Mouse (Mus musculus): Measurements from ENCODE around the gene 1700102P08Rik. TPM values are rescaled to one million over a fixed set of nuclear protein-coding genes. Genes with fewer than 3 reads are reported as not detected.

Gene 1700102P08Rik
- polyA plus RNA-seq, 3 experiments from 2014 or later = 0.78 to 2.2 (median 1.0) TPM

DNA sequence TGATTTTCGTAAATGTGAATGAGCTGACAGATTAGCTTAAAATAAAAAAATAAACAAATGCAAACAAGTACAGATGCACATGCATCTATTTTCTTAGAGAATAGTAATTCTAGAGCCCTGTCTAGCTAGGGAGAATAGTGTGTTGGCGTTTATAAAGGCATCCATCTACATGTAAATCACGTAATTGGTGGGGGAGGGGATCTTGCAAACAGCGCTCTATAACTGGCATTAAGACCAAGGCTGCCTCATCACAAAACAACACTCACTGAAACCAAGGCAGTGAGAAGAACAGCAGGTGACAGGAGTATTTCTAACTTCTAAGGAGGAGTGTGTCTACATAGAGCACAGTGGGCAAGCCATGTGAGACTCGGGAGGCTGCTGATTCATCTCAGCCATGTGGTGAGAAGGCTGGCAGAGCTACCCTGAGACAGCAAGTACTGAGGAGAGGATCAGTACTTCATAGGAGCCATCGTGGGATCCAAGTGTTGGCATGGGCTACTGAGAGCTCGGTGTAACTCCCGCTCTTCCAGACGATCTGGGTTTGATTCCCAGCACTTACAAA, 18.9 kb downstream of the 1700102P08Rik start:
- ATAC-seq = no peak

DNA sequence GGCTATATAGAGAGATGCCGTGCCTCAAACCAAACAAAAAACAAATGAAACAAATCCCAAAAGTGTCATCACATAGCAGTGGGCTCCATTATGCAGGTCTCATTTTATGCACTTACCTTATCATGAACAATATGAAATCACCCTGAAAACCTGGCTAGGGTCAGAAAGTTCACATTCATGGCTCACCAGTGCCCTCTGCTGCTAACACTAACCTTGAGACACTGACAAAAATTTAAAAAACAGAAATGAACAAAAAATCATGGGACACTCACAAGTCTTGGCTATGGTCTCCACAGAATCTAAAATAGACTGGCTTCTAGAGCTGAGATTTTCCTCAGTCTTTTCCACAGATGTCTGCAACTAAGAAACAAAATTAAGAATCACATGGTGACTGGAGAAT, 19.6 kb downstream of the 1700102P08Rik start:
- ATAC-seq = no peak

DNA sequence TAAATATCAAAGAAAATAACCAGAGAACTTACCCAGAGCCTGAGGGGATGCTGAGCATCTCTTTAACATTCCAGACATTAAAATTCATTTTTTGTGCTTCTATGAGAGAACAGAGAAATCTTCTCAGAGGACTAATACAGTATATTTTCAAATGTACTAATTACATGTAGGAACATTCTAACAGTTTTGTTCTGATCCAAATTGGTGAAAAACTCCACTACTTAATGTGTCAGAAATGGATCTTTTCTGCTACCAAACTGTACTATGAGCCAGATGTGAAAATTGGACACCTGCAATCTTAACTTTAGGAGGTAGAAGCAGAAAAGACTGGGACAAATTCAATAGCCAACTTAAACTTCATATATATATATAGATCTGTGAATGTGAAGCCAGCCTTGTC, 35.8 kb downstream of the 1700102P08Rik start, which contains the start of gene Ccdc36:
Ccdc36 (minus strand) TSS at position 101 of the 400 bp plus-strand sequence.
- no peak for ATAC-seq

DNA sequence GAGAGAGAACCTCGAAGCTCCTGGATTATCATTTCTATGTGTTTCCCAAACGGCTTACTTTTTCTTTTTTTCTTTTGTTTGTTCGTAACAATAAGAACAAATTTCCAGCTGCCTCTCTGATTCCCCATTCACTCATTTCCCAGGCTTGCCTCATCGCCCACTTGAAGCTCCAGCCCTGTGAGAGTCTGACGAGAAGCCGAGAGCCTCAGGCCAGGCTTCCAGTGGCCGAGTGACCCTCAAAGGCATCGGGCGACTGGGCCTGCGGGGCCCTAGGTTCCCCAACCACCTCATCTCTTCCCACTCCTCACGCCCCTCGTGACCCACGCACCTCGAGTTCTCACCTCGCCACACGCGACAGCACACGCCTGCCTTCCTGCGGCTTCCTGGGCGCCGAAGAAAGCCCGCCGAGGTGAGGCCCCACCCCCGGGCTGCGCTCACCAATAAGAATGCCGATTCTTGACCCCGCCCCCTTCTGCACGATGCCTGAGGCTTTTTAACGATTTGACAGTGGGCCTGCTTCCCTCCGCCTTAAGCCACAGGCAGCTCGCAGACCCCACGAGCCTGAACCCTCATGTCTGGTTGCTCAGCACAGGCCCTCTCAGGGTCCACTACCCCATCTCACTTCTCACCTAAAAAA, 38.9 kb downstream of the 1700102P08Rik start:
- no peak for ATAC-seq

DNA sequence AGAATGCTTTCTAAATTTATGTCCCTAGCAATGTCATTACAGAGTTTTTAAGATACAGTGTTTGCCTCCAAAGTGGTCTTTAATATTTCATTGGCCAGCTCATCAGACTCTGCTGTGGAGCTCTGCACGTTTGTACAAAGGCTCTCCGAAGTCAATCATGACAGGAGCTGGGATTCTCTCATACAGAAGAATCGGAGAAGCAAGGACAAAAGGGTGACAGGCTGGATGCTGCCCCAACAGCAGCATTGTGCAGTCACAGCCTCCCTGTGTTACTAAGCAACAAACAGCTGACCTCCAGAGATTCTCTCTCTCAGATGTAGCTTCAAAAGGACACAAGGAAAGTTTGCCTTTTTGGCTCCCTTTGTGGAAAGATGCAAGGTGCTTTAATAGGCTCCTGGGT, 43.6 kb downstream of the 1700102P08Rik start, which contains the start of gene BC048562:
BC048562 (plus strand) TSS at position 301 of the 400 bp plus-strand sequence.
- no peak for ATAC-seq

DNA sequence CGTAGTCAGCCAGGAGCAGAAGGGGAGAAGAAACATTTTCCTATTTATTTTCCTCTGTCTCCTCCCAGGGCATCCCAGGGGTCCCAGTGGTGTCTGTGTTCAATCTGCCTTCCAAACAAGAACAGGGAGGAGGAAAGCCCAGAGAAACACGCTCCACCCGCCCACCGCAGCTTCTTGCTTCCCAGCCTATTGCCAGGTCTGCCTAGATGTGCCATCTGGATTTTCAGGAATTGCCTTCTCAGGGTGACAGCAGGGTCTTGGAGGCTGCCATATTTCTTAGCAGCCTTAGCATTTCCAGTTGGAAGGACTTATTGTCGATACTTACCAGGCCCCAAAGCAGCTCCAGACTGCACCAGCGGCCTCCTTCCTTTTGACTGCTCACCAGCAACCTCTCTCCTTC, 46.6 kb downstream of the 1700102P08Rik start:
- ATAC-seq = no peak

DNA sequence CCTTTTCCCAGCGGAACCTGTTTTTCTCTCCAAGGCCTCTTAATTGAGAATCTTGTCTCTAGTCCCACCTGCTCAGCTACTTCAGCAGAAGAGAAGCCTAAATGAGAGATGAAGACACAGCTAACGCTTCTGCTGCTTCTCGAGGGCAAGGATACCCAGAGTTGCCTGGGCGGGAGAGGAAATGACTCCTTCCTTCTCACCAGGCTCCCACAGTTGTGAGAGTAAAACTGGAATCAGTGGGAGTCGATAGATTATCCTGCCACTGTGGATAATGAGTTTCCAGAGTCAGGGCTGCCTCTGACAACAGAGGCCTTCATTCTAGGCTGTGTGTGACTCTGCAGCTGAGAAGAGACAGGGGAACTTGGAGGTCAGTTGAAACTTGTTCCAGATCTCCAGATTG, 47.9 kb downstream of the 1700102P08Rik start:
- no peak for ATAC-seq

DNA sequence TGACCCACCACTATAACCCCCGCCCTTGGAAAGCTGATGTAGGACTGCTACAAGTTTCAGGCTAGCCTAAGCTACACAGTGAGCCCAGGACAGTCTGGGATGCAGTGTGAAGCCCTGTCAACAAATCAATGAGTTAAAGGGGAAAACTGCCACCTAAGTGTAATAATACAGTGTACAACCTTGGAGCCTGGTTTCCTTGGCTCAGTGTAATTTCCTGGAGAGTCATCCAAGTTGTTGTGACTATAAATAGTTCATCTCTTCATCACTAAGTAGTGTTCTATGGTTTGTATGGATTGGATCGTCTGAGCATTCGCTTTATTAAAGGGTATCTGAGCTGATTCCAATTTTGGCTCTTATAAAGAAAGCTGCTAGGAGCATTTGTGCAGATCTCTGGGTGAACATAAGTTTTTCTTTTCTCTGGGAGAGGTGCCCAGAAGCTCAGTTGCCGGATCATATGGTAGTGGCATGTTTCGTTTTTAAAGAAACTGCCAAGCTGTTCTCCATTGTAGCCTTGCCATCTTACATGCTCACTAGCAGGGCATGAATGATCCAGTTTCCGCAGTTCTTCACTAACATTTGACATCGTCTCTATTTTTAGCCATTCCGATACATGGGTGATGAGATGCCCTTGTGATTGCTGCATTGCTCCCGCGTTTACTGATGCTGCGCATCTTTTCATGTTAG, 48.8 kb downstream of the 1700102P08Rik start:
- ATAC-seq = no peak

DNA sequence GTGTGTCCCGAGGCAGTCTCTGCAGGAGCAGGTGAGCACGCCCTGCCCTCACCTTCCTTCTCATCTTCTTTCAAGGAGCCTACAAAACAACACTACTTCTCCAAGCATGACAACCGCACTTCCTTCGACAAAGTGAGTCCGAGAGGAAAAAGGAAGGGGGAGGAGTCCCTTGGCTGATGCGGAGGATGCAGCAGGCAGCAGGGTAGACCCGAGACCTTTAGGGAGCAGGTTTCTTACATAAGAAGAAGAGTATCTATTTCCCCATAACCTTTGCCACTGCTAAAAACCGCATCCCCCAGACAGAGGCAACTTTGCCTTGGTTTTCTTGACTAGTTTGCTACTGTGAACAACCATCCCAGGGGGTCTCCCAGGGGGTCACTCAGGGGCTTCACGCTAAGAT, 52.5 kb downstream of the 1700102P08Rik start:
- ATAC-seq = no peak

DNA sequence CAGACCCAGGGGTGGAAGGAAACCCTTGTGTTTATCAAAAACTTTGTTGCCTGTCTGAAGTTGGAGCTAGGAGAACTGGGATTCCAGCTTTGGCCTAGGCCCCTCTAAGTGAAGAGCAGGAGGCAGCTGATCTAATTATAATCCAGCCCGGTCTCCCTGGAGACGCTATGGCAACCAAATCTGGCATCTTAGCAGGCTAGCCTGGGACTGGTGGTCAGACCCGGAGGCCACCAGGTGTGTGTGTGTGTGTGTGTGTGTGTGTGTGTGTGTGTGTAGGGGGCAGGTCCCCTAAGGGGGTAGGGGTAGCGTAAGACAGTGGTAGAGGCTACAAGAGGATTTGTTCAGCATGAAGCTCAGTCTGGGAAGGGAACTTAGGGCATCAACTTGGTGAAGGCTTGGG, 57.3 kb downstream of the 1700102P08Rik start:
- ATAC-seq = no peak

DNA sequence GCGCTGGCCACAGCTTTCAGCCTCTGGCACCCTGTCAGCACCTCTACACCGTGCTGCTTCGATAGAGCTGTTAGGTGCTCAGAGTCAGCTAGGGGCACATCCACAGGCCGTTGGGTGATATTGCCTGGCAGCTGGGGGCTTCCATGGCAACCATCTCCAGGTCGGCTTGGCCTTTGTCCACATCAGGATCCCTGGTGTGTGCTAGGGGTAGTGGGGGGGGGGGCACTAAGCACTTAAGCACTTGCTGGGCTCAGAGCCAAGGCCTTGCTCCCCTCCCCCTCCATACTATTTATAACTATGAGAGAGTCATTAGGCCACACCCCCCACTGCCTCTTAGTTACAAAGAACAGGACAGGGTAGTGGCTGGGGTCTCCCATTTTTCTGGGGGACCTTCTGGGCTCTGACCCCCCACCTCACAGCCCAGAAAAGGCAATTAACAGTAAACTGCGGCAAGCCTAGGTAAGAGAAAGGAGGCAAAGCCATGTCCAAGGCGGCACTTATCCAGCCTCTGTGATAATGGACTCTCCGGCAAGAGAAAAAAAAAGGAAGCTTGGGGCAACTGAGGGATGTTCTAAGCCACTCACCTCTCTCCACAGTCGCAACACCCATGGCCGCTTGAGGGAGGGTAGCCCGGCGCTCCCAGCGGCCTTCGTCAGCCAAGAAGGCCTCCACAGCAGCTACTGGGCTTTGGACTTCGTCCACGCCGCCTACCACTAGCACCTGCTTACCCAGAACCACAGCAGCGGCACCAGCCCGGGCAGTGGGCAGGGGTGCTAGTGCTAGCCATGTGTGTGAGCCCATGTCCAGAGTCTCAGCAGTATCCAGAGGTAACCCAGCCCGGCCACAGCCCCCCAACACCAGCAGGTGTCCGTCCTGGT, 57.9 kb downstream of the 1700102P08Rik start:
- no peak for ATAC-seq

DNA sequence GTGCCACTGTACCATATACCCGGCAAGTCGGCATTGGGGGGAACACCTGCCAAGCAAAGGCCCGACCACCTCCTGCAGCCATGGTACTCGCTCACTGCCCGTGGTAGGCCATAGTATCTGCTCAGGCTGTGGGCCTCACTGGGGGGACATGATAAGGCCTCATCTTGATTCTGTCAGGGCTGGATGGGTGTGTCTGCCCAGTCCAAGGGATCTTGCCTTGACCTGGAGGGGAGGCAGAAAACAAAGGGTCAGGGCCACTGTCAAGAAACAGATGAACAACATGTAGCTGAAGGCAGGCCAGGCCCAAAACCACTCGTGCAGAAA, 58.5 kb downstream of the 1700102P08Rik start:
- no peak for ATAC-seq

DNA sequence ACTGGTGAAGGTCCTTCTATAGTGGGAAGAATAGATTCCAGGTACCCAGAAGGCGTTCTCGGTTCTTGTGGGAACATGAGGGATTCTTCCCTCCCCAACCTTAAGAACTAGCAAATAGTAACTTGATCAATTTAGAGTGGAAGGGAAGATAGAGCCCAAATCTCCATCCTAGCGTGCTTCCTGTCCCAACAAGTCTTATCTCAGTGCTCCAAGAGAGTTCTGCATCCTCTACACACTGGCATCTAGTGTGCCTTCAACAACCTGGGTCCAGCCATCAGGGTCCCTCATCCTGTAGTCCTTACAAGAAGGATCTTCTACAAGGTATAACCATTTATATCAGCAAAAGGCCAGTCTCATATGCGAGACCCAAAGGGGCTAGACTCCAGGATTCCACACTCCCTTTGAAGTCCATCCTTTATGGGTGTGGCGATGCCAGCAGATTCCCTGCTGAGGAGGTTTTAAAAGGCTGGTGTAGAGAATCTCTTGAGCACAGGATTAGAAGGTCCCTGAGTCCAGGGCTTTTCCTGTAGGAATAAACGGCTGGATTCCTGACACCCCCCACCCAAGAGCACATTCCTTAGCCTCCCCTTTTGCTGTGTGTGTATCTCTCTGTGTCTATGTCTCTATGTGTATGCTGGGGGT, 59.0 kb downstream of the 1700102P08Rik start:
- ATAC-seq = no peak

DNA sequence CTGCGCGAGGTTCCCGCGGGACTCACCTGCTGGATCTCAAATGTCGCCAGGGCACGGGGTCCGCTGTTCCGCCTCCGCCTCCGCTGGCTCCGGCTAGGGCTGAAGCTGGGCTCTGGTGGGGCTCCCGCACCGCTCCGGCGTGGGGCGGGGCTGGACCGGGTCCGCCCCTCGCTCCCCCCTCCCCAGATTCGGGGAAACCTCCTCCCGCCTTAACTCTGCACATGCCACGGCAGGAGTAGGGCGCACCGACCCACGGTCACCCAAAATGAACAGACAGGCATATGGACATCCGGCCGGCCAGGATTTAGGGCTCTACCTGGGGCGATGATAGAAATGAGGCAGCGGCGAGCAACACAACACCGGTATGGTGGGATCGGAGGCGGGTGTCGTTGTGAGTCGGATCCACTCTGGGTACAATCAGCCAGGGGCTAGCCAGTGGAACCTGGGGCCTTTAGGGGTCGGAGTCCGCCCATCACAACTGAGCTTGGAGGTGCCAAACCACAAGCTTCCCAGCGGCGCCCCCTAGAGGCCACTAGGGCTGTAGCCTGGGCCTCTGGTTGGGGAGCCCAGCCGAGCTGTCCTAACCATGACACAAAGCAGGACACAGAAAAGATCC, 59.8 kb downstream of the 1700102P08Rik start:
- peak; percentile 69 for ATAC-seq

DNA sequence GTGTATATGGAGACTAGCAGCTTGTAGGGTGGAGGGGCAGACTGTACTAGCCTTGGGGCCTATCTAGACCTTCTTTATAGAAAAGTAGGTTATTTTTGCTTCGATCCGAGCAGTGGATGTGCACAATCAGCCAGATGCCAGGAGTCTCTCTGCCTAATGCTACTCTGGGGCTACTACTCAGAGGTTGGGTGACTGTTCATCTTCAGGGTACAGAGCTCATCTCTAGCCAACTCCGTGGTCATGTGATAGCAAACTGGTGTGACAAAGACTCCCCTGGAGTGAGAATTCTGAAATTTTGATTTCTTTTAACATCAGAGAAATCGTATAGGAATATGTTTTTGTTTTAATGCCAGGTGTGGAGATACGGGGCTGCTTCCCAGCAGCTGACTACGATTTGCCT, 60.3 kb downstream of the 1700102P08Rik start:
- no peak for ATAC-seq

DNA sequence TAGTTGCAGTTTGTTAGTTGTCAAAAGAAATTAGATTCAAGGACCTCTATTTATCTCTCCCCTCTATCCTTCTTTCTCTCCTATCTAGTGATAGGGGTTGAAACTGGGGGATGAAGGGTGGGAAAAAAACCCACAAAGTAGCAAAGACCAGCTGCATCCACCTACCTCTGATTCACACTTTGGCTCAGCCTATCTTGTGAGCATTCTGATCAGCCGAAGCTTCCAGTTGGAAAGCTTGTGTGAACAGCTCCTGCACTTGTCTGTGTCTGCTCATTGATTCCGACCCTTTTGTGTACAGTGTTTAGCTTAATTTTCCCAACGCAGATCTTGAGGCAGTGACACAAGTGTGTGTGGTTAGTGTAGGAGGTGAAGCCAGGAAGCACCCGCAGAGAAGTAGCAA, 60.9 kb downstream of the 1700102P08Rik start:
- no peak for ATAC-seq

DNA sequence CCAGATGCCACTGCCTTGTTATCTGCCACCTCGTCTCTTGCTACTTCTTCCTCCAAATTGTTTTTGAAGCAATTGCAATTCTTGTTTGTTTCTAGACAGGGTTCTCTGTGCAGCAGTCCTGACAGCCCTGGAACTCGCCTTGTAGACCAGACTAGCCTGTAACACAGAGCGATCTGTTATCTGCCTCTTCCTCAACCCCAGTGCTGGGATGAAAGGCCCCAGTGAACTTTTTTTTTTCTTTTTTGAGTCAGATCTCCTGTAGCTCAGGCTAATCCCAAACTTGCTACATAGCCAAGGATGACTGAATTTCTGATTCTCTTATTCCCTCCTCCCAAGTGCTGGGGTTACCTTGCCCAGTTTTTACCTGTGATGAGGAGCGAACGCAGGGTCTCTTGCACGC, 61.8 kb downstream of the 1700102P08Rik start:
- ATAC-seq = no peak

DNA sequence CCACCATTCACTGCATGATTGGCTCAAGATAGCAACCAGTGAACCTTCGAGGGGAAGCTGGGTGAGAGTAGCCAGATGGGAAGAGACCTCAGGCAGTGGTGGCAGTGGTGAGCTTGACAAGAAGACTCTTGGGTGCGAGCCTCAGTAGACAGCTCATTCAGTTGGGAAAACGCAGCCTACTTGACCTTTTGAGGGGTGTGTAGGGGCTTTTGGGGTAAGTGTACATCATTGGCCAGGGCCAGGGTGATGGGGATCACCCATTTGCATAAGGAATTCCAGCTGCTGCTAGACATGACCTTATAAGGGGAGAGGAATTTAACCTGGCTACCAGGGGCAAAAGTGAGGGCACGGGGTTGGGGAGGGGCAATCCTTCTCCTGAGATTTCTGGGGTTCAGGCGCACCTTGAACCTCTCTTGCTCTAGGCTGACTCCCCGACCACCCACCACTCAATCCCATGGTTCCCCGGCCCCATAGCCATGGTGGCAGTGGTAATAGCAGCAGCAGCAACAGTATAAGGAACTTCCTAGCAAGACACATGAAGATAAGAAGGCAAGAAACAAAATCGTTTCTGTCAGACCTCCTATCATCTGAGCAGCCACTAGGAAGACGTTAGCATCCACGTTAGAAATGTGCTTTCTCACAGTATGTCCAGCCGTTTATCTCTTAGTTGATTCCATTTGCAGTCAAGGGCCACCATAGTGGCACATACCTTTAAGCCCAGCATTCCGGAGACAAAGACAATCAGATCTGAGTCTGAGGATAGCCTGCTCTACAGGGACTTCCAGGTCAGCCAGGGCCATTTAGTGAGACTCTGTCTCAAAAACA, 63.4 kb downstream of the 1700102P08Rik start:
- no peak for ATAC-seq

DNA sequence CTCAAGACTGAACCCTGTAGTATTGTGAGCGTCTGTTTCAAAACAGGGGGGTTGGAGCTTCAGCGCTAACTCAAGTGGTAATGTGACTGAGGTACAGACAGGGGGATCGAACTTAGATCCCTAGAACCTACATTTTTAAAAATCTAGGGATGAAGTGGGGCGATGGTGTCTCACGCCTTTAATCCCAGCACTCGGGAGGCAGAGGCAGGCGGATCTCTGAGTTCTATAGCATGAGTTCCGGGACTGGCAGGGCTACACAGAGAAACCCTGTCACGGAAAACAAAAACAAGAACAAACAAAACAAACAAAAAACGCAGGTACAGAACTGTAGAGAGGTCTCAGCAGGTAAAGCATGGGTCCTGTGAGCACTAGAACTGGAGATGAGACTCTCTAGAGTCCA, 64.3 kb downstream of the 1700102P08Rik start:
- no peak for ATAC-seq

DNA sequence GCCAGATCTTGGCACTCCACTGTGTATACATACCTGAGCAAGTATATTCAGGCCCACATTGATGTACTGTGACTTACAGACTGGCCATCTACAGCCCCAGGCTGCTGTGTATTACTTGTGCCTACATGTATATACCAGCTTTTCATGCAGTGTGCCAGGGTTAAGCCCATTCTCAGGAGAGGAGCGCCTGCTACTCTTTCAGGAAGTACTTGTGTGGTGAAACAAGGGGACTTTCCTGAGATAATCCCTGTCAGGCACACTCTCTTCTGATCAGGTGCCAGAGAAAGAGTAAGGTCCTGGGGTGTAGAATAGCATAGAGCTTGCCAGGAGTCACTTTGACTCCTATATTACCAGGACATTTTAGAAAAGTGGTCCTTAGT, 67.3 kb downstream of the 1700102P08Rik start:
- peak; percentile 54 for ATAC-seq
